8 mouse cellular contexts compared by ENCODE assay signal in the genomic region with DNA sequence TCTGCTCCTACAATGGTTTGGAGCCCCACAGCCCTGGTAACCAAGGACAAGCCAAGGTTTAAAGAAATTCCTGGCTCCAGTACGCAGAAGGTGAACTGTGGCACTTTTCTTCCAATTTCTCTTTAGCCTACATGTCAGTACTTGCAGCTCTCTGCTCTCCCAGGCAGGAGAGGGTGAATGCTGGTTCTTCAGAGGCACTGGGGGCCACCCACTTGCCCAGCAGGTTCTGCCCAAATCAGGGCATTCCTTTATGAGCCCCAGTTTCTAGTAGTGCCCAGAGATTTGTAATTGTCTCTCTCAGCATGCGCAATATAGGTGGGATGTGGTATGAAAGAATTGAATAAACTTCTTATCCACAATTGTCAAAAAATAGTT. TPM values are rescaled to one million over a fixed set of nuclear protein-coding genes. Genes with fewer than 3 reads are reported as not detected.
DNase-seq lines count a peak whose midpoint lies in the region; ATAC-seq lines count a peak whose summit lies in the region.

No protein-coding gene starts in this region.

- no peak for ATAC-seq in neural tube, embryonic 12.5 days (ENCODE audit: low FRiP score, low read depth)
- ATAC-seq in limb, embryonic 11.5 days (ENCODE audit: insufficient number of reproducible peaks, low FRiP score, low TSS enrichment, low read depth), result no peak
- ATAC-seq in stomach, embryonic 15.5 days (ENCODE audit: insufficient read depth, low FRiP score, low read depth), result no peak

- H3K36me3 ChIP-seq in neural tube, embryonic 12.5 days, result no peaks in the 10 kb centered on the region
- no peaks in the 10 kb centered on the region for H3K36me3 ChIP-seq in limb, embryonic 11.5 days (ENCODE audit: control insufficient read depth, insufficient read depth, low read length)
- H3K36me3 ChIP-seq in stomach, embryonic 15.5 days, result no peaks in the 10 kb centered on the region

- H3K9ac ChIP-seq in neural tube, embryonic 12.5 days, result no peak overlapping the region
- no peak overlapping the region for H3K9ac ChIP-seq in limb, embryonic 11.5 days (ENCODE audit: low read length)
- H3K9ac ChIP-seq in stomach, embryonic 15.5 days, result no peak overlapping the region

- no peaks in the 10 kb centered on the region for H3K27me3 ChIP-seq in neural tube, embryonic 12.5 days (replicated peaks)
- no peaks in the 10 kb centered on the region for H3K27me3 ChIP-seq in limb, embryonic 11.5 days (ENCODE audit: control insufficient read depth, insufficient read depth, low read length)
- H3K27me3 ChIP-seq in stomach, embryonic 15.5 days (replicated peaks), result no peaks in the 10 kb centered on the region

- no peak overlapping the region for H3K4me3 ChIP-seq in neural tube, embryonic 12.5 days
- H3K4me3 ChIP-seq in limb, embryonic 11.5 days (ENCODE audit: low read depth, low read length), result no peak overlapping the region
- no peak overlapping the region for H3K4me3 ChIP-seq in stomach, embryonic 15.5 days (replicated peaks)

- H3K9me3 ChIP-seq in neural tube, embryonic 12.5 days, result no peaks in the 10 kb centered on the region
- no peaks in the 10 kb centered on the region for H3K9me3 ChIP-seq in limb, embryonic 11.5 days (ENCODE audit: control insufficient read depth, low read length)
- H3K9me3 ChIP-seq in stomach, embryonic 15.5 days, result no peaks in the 10 kb centered on the region

- H3K4me1 ChIP-seq in neural tube, embryonic 12.5 days, result no peaks in the 10 kb centered on the region
- H3K4me1 ChIP-seq in limb, embryonic 11.5 days (ENCODE audit: control insufficient read depth, insufficient read depth, low read length), result peaks cover 19% of the 10 kb centered on the region
- peaks cover 8% of the 10 kb centered on the region for H3K4me1 ChIP-seq in stomach, embryonic 15.5 days

- intact Hi-C loops in heart, postnatal 36 days (cut with DNase I), result no loop called here

- DNase-seq in heart, adult 11 months, result peak; percentile 57
- DNase-seq in heart, postnatal 36 days, result no peak
- DNase-seq in neural tube, embryonic 10.5 days (ENCODE audit: extremely low spot score, low spot score), result no peak
- DNase-seq in limb, embryonic 11.5 days (ENCODE audit: low spot score), result peak; percentile 28
- DNase-seq in adrenal gland, postnatal 25 days, result no peak
- DNase-seq in cerebellum, adult 9-11 months, result no peak

- no peak overlapping the region for H3K27ac ChIP-seq in neural tube, embryonic 12.5 days
- H3K27ac ChIP-seq in limb, embryonic 11.5 days (replicated peaks; ENCODE audit: low read depth, low read length), result 0 out of 2 replicates have a peak overlapping the region, but pooled peaks have one; percentile 32
- peak overlapping the region; percentile 76 for H3K27ac ChIP-seq in stomach, embryonic 15.5 days

- 65% methylated on average over 2 of the region's 2 CpGs for WGBS in neural tube, embryonic 12.5 days
- 46% methylated on average over 2 of the region's 2 CpGs for WGBS in limb, embryonic 11.5 days
- 59% methylated on average over 2 of the region's 2 CpGs for WGBS in stomach, embryonic 15.5 days

- peak overlapping the region; percentile 49 for H3K4me2 ChIP-seq in neural tube, embryonic 12.5 days (replicated peaks)
- no peak overlapping the region; the same call in 1 of the 2 replicates for H3K4me2 ChIP-seq in limb, embryonic 11.5 days (ENCODE audit: low read depth, severe bottlenecking)
- H3K4me2 ChIP-seq in stomach, embryonic 15.5 days, result peak overlapping the region; percentile 44

RNA-seq across cellular contexts. Expression of a gene that starts 32.5 kb away (rescaled TPM):
- total RNA-seq in heart, postnatal 36 days (2021), result 1 to 10 TPM; 8.9 to 9.1 TPM
- polyA plus RNA-seq in neural tube, embryonic 12.5 days (2016; fragmentation: Nextera tagmentation; extraction: Ambion mirVana), result 10.8 and 11.2 TPM in 2 replicates
- 7.8 and 8.2 TPM in 2 replicates for polyA plus RNA-seq in limb, embryonic 11.5 days (2014; fragmentation: Nextera tagmentation; extraction: Ambion mirVana)
- polyA plus RNA-seq in stomach, embryonic 15.5 days (2015; fragmentation: Nextera tagmentation; extraction: Ambion mirVana), result 13.8 and 15.0 TPM in 2 replicates
- total RNA-seq in adrenal gland, postnatal 25 days (2021), result 28.8 and 37.2 TPM in 2 replicates

Comparison
In these comparisons a context has a peak if more than half of its experiments do, and no peak if none do; other contexts are left out.
1. DNase-seq: peak in heart, adult 11 months (single experiment) and limb, embryonic 11.5 days (single experiment); none in heart, postnatal 36 days (0 of 2), neural tube, embryonic 10.5 days (single experiment), adrenal gland, postnatal 25 days (single experiment) and cerebellum, adult 9-11 months (single experiment).